Mouse (Mus musculus) small intestine, adult 2 months (tissue): ENCODE data around the gene March6. TPM values are rescaled to one million over a fixed set of nuclear protein-coding genes. Genes with fewer than 3 reads are reported as not detected.

Experiments used
- H3K27ac ChIP-seq: fragments of 200-500 bp; 2 replicates; pipeline ENCODE4 v1.5.1; 2012; ENCODE audit warnings: low read depth, low read length, control low read depth, inconsistent platforms; ENCODE audit not compliant: insufficient read depth
- H3K27me3 ChIP-seq: fragments of 200-500 bp; 2 replicates; pipeline ENCODE4 v1.6.1; 2012; ENCODE audit warnings: mild to moderate bottlenecking, moderate library complexity, low read length, inconsistent platforms; ENCODE audit not compliant: control insufficient read depth, insufficient read depth
- H3K36me3 ChIP-seq: fragments of 200-500 bp; 2 replicates; pipeline ENCODE4 v1.6.1; 2012; ENCODE audit warnings: mild to moderate bottlenecking, low read length, control low read depth, inconsistent platforms; ENCODE audit not compliant: control insufficient read depth, insufficient read depth
- H3K4me1 ChIP-seq: fragments of 200-500 bp; 2 replicates; pipeline ENCODE4 v1.6.1; 2012; ENCODE audit warnings: low read length, inconsistent platforms, mixed read lengths; ENCODE audit not compliant: control insufficient read depth, insufficient read depth, insufficient read length
- H3K4me3 ChIP-seq: fragments of 200-500 bp; 2 replicates; pipeline ENCODE4 v1.5.1; 2012; ENCODE audit warnings: low read depth, mild to moderate bottlenecking, control low read depth, inconsistent platforms, low read length, moderate library complexity
- CTCF ChIP-seq: fragments of 200-500 bp; IDR thresholded peaks from 2 replicates; pipeline ENCODE4 v1.5.1; 2012; ENCODE audit warnings: low read depth, mild to moderate bottlenecking, control low read depth, inconsistent platforms, low read length, moderate library complexity, mixed read lengths; ENCODE audit not compliant: insufficient replicate concordance, insufficient read length; ENCODE audit errors: extremely low read depth
- POLR2A ChIP-seq: fragments of 200-500 bp; IDR thresholded peaks from 2 replicates; pipeline ENCODE4 v1.6.1; 2012; ENCODE audit warnings: low read depth, mild to moderate bottlenecking, control low read depth, inconsistent platforms, low read length, moderate library complexity
- WGBS: fragments of 180-500 bp; shearing (Covaris S2); methylation state at CpG from one replicate; pipeline ENCODE4 v1.1.7; 2018; 5-methylcytosine and 5-hydroxymethylcytosine counted together
- polyA plus RNA-seq: library from polyadenylated mRNA; depleted of rRNA; stranded (reverse); fragments of >200 nt; gene quantifications from 2 replicates; pipeline ENCODE4 v1.2.3, GENCODE M21; 2012

March6 gene
- polyA plus RNA-seq, 1 experiment = 18.1 TPM

GRCm38 (mm10) chr15:31436083-31436482 is 94.8 kb downstream of the March6 start:
- 21% methylated on average over 1 of the region's 1 CpGs for WGBS
- H3K4me3 ChIP-seq = no peak overlapping the region

GRCm38 (mm10) chr15:31433768-31434167 is 97.1 kb downstream of the March6 start:
- 65% methylated on average over 7 of the region's 7 CpGs for WGBS
- H3K36me3 ChIP-seq = no peaks in the 10 kb centered on the region

More at GRCm38 (mm10) chr15:31436083-31436482, 94.8 kb downstream of the March6 start:
- TF ChIP-seq CTCF (no peak), POLR2A (no peak)
- Histone ChIP-seq H3K27me3 (no peaks in the 10 kb centered on the region), H3K36me3 (no peaks in the 10 kb centered on the region), H3K4me1 (no peaks in the 10 kb centered on the region), H3K27ac (no peak overlapping the region)

GRCm38 (mm10) chr15:31431847-31432246 is 99.0 kb downstream of the March6 start:
- H3K4me3 ChIP-seq = no peak overlapping the region
- no peaks in the 10 kb centered on the region for H3K36me3 ChIP-seq
- no peaks in the 10 kb centered on the region for H3K4me1 ChIP-seq
- H3K27me3 ChIP-seq = no peaks in the 10 kb centered on the region; the same call in 1 of the 2 replicates
- TF ChIP-seq POLR2A = no peak
- TF ChIP-seq CTCF = no peak
- WGBS = 74% methylated on average over 8 of the region's 8 CpGs
- no peak overlapping the region for H3K27ac ChIP-seq

More at GRCm38 (mm10) chr15:31433768-31434167, 97.1 kb downstream of the March6 start:
- Histone ChIP-seq H3K4me1 (no peaks in the 10 kb centered on the region), H3K4me3 (no peak overlapping the region), H3K27ac (no peak overlapping the region), H3K27me3 (no peaks in the 10 kb centered on the region; the same call in 1 of the 2 replicates)
- TF ChIP-seq CTCF (no peak), POLR2A (no peak)

DNA sequence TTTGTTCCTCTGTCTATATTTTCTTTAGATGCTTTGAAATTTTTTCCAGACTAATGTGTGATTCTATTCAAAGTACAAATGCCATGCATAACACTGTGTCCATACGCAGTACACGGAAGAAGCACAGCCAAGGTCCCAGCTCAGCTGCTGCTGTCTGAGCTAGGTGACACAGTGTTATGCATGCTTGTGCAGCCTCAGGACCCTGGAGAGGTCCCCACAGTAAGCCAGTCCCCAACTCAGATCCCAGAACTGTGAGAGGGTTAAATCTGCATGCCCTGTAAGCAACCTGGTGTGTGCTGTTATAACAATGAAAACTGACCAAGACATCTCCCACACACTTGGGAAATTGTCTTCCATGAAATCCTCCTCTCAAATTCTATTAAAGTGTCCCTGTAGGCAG is 100.8 kb downstream of the March6 start:
- 75% methylated on average over 2 of the region's 2 CpGs for WGBS
- no peak overlapping the region for H3K27ac ChIP-seq
- no peaks in the 10 kb centered on the region for H3K4me1 ChIP-seq
- H3K27me3 ChIP-seq = no peaks in the 10 kb centered on the region; the same call in 1 of the 2 replicates
- H3K4me3 ChIP-seq = no peak overlapping the region
- no peaks in the 10 kb centered on the region for H3K36me3 ChIP-seq
- TF ChIP-seq POLR2A (no peak), CTCF (no peak)

DNA sequence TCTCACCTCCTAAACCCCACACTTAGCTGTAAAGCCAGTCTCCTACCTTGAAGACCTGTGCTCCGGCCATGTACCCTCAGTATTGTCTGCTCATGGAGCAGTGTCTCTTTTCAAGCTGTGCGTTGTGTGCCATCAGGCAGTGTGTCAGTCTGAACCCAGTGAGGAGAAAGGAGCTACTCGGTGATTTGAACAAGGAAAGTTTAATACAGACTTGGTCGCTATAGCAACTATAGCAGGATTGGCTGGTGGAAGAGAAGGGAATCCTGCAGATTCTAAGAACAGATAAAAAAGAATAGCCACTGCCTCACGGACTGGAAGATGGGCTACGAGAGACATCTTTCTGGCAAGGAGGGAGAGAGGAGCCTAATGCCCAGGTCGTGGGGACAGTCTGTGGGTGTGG is 101.4 kb downstream of the March6 start:
- no peak overlapping the region for H3K4me3 ChIP-seq
- WGBS = 72% methylated on average over 7 of the region's 7 CpGs
- H3K27ac ChIP-seq = no peak overlapping the region
- no peaks in the 10 kb centered on the region; the same call in 1 of the 2 replicates for H3K27me3 ChIP-seq
- no peaks in the 10 kb centered on the region for H3K36me3 ChIP-seq
- no peak for TF ChIP-seq CTCF
- no peak for TF ChIP-seq POLR2A
- H3K4me1 ChIP-seq = no peaks in the 10 kb centered on the region

DNA sequence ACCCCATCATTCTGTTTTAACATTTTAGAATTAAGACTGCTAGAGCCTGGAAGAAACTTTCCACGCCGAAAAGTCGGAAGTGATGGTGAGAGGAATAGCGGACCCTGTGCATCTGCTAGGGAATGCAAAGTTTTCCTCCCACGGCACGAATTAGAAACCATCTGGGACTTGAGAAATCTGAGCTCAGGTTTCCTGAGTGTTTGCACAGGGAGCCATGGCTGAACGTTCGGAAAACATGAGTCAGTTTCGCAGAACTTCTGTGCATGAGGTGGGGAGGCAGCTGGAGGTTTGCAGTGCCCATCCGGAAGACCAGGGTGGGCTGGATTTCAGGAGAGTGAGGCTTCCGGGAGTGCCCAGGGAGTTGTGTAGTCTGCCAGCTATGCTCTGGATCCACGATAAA is 102.3 kb downstream of the March6 start:
- Histone ChIP-seq H3K27ac (no peak overlapping the region), H3K36me3 (no peaks in the 10 kb centered on the region), H3K4me3 (no peak overlapping the region), H3K4me1 (no peaks in the 10 kb centered on the region), H3K27me3 (no peaks in the 10 kb centered on the region; the same call in 1 of the 2 replicates)
- 75% methylated on average over 12 of the region's 12 CpGs for WGBS
- no peak for TF ChIP-seq CTCF

DNA sequence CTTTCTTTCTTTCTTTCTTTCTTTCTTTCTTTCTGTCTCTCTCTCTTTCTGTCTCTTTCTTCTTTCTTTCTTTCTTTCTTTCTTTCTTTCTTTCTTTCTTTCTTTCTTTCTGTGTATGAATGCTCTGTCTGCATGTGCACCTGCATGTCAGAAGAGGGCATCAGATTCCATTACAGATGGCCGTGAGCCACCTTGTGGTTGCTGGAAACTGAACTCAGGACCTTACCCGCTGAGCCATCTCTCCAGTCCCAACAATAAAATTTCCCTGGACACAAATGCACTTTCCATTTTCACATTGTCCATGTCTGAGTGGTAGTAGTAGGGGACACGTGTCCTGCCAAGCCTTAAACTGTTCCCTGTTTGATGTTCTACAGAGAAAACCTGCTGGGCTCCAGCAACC is 103.5 kb downstream of the March6 start:
- 49% methylated on average over 3 of the region's 3 CpGs for WGBS
- no peak overlapping the region for H3K4me3 ChIP-seq
- no peaks in the 10 kb centered on the region for H3K36me3 ChIP-seq
- H3K27me3 ChIP-seq = no peaks in the 10 kb centered on the region; the same call in 1 of the 2 replicates
- H3K27ac ChIP-seq = no peak overlapping the region
- no peak for TF ChIP-seq POLR2A
- no peak for TF ChIP-seq CTCF
- no peaks in the 10 kb centered on the region for H3K4me1 ChIP-seq

GRCm38 (mm10) chr15:31426066-31426706 is 104.7 kb downstream of the March6 start:
- Histone ChIP-seq H3K27me3 (no peaks in the 10 kb centered on the region; the same call in 1 of the 2 replicates), H3K36me3 (no peaks in the 10 kb centered on the region), H3K4me1 (no peaks in the 10 kb centered on the region), H3K4me3 (no peak overlapping the region), H3K27ac (no peak overlapping the region)
- TF ChIP-seq POLR2A (no peak), CTCF (no peak)
- 47% methylated on average over 8 of the region's 8 CpGs for WGBS
